Mouse (Mus musculus) neural tube, embryonic 12.5 days (tissue): Measurements from ENCODE around the gene Nrxn1. TPM values are rescaled to one million over a fixed set of nuclear protein-coding genes. Genes with fewer than 3 reads are reported as not detected.
A peak's percentile ranks its signal among the peaks of the same experiment; 100 is the strongest.

Experiments used
- ATAC-seq: fragments of 200-750 bp; cut with Nextera tagmentation; 2 replicates; pipeline ENCODE4 v1.8.0; 2017; ENCODE audit warnings: low read depth, mild to moderate bottlenecking, moderate TSS enrichment, moderate library complexity; ENCODE audit not compliant: low FRiP score
- H3K27ac ChIP-seq: fragments of 300-500 bp; sonication (generic); 2 replicates; pipeline ENCODE4 v1.5.1; 2016
- H3K27me3 ChIP-seq: fragments of 300-500 bp; sonication (generic); replicated peaks from 2 replicates; pipeline ENCODE4 v1.6.1; 2016; ENCODE audit warnings: mild to moderate bottlenecking
- H3K36me3 ChIP-seq: fragments of 300-500 bp; sonication (generic); 2 replicates; pipeline ENCODE4 v1.6.1; 2016; ENCODE audit warnings: mild to moderate bottlenecking
- H3K4me1 ChIP-seq: fragments of 300-500 bp; sonication (generic); 2 replicates; pipeline ENCODE4 v1.6.1; 2016
- H3K4me2 ChIP-seq: fragments of 300-500 bp; sonication (generic); replicated peaks from 2 replicates; pipeline ENCODE4 v1.6.1; 2016; ENCODE audit warnings: mild to moderate bottlenecking
- H3K4me3 ChIP-seq: fragments of 300-500 bp; sonication (generic); 2 replicates; pipeline ENCODE4 v1.5.1; 2016
- H3K9ac ChIP-seq: fragments of 300-500 bp; sonication (generic); 2 replicates; pipeline ENCODE4 v1.6.1; 2016; ENCODE audit warnings: mild to moderate bottlenecking
- H3K9me3 ChIP-seq: fragments of 300-500 bp; sonication (generic); 2 replicates; pipeline ENCODE4 v1.6.1; 2016; ENCODE audit warnings: mild to moderate bottlenecking
- WGBS: fragments of 180-500 bp; shearing (Covaris S2); methylation state at CpG from one replicate; pipeline ENCODE4 v1.1.7; 2016; 5-methylcytosine and 5-hydroxymethylcytosine counted together
- polyA plus RNA-seq: library from polyadenylated mRNA; unstranded; fragments of >200 nt; fragmentation: Nextera tagmentation; extraction: Ambion mirVana; gene quantifications from 2 replicates; pipeline ENCODE4 v1.2.1, GENCODE M21; 2016

Gene Nrxn1
- polyA plus RNA-seq, 1 experiment from 2014 or later: 62.1 TPM

DNA sequence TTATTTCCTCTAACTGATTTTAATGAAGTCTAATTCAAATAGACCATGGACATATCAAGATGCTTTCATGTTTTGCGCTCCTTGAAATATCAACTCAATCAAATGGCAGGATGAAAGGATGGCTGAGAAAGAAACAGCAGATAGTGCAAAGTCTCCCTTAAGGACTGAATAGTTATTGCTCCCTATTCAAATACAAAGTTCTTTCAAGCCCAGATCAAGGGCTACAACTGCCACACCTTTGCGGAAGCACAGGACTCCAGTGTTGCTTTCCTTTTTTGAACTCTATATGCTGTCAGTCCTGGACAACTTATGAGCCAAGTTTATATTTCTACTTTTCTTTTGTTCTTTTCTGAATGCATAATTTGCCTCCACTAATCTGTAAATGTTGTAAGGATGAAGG lies 157.9 kb downstream of the Nrxn1 start:
- ATAC-seq: no peak
- Histone ChIP-seq H3K9me3 (no peaks in the 10 kb centered on the region), H3K9ac (no peak overlapping the region), H3K27me3 (no peaks in the 10 kb centered on the region), H3K4me1 (no peaks in the 10 kb centered on the region), H3K27ac (no peak overlapping the region), H3K4me2 (no peak overlapping the region), H3K36me3 (no peaks in the 10 kb centered on the region), H3K4me3 (no peak overlapping the region)
- WGBS: 76% methylated on average over 2 of the region's 2 CpGs

DNA sequence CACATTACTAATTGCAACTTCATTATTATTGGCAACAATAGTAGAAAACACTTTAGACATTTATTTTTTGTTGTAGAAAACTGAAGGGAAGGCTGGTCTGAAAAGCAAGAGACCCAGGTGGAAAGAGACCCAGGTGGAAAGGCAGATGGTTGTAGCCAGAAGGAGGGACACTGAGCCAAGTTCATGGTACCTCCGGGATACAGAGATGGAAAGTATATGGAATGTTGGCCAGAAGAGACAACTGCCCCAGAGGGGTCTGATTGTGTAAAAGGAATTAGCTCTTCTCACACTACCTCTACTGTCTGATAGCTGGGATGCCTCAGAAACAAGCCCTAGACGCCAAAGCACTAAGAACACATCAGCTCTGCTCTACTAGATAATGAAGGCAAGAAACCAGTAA lies 179.6 kb downstream of the Nrxn1 start:
- Histone ChIP-seq H3K27me3 (no peaks in the 10 kb centered on the region), H3K9me3 (no peaks in the 10 kb centered on the region), H3K27ac (no peak overlapping the region), H3K4me2 (no peak overlapping the region), H3K9ac (no peak overlapping the region), H3K4me3 (no peak overlapping the region), H3K4me1 (no peaks in the 10 kb centered on the region), H3K36me3 (no peaks in the 10 kb centered on the region)
- 89% methylated on average over 2 of the region's 2 CpGs for WGBS
- ATAC-seq: no peak

DNA sequence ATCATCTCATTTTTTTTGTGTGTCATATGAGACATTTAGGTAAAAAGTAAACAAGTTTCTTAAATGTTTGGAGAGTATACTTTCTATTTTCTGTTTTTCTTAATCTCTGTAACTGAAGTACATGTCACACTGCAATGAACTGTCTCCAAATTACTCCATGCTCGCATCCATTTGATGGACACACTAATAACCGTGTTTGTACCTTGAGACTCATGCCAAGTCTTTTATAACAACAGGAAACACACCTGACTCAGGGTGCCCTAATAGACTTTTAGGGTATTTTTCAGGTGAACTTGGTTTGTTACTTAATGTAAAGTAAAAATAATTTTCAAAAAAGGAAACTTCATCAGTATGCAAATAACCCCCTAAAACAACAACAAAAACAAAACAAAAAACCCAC lies 180.1 kb downstream of the Nrxn1 start:
- Histone ChIP-seq H3K27me3 (no peaks in the 10 kb centered on the region), H3K27ac (no peak overlapping the region), H3K4me3 (no peak overlapping the region), H3K4me1 (no peaks in the 10 kb centered on the region), H3K36me3 (no peaks in the 10 kb centered on the region), H3K4me2 (no peak overlapping the region), H3K9me3 (no peaks in the 10 kb centered on the region), H3K9ac (no peak overlapping the region)
- WGBS: 91% methylated on average over 2 of the region's 2 CpGs
- no peak for ATAC-seq

DNA sequence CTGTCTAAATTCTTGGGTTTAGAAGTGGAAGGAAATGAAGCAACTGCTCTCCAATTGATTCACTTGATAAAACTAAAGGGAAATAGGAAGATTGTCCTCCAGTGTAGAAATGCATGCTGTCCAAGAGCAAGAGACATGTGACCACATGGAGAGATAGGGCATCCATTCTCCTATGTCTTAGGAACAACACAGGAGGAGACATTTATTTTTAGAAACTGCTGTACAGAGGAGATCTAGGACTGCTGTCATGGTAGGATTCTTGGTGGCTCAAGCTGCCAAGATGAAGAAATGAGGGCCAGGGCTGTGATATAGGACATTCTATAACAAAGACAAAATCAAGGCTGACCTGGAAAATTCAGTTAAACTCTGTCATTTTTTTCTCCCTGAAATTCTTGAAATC lies 180.5 kb downstream of the Nrxn1 start:
- Histone ChIP-seq H3K4me3 (no peak overlapping the region), H3K27me3 (no peaks in the 10 kb centered on the region), H3K36me3 (no peaks in the 10 kb centered on the region), H3K4me1 (no peaks in the 10 kb centered on the region), H3K9me3 (no peaks in the 10 kb centered on the region), H3K4me2 (no peak overlapping the region), H3K9ac (no peak overlapping the region), H3K27ac (no peak overlapping the region)
- ATAC-seq: no peak

DNA sequence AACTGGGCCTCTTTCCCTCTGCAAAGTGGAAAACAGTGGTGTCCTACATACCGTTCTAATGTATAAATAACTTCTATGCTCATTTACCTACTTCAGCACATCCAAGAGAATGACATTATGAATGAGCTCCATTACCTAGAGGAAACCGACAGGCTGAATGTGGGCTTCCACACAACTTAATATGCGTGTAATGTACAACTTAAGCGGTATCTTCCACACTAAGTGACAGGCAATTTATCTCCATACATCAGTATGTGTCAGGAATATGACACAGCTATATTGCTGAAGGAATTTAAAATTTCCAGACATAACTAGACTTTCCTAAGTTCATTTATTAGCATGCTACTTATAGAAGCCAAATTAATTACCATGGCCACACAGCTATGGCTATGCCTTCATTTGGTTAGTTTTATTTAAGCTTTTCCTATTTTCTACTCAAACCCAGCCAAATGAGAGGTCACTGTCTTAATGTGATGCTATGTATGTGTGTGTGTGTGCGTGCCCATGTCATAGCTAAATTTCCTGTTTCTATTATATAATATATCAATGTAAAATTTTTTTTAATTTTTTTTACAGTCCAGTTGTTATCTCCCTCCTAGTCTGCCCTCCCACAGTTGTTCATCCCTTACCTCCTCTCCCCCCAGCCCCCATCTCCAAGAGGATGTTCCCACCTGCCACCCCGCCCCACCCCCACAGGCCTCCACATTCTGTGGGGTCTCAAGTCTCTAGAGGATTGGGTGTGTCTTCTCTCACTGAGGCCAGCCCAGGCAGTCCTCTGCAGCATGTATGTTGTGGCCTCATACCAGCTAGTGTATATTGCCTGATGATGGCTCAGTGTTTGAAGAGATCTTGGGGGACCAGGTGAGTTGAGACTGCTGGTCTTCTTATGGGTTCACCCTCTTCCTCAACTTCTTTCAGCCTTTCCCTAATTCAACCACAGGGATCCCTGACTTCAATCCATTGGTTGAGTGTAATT lies 186.5 kb downstream of the Nrxn1 start:
- no peaks in the 10 kb centered on the region for H3K27me3 ChIP-seq
- no peak for ATAC-seq
- H3K9ac ChIP-seq: no peak overlapping the region

DNA sequence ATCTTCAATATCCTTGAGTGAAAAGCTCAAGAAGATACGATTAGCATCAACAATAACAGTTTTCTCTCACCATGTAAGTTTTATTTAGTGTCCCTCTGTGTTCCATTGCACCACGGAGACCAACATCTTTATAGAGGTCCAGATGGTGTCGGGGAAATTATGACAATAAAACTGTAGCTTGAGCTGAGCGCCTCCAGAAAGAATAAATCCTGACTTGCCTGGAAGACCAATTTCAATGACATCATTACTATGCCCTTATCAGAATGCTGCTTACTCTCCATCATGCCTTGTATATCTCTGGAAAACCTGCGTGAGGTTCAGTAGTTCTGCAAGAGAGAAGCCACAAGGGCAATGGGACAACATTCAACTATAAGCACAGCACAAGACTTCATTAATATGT lies 187.7 kb downstream of the Nrxn1 start:
- H3K4me2 ChIP-seq: no peak overlapping the region
- H3K9me3 ChIP-seq: no peaks in the 10 kb centered on the region
- no peaks in the 10 kb centered on the region for H3K36me3 ChIP-seq
- WGBS: 75% methylated on average over 5 of the region's 5 CpGs
- peak; percentile 55; the same call in 1 of the 2 replicates for ATAC-seq
- H3K9ac ChIP-seq: no peak overlapping the region
- no peak overlapping the region for H3K27ac ChIP-seq
- H3K27me3 ChIP-seq: no peaks in the 10 kb centered on the region
- H3K4me1 ChIP-seq: no peaks in the 10 kb centered on the region
- no peak overlapping the region for H3K4me3 ChIP-seq

More for the DNA sequence above, 186.5 kb downstream of the Nrxn1 start:
- Histone ChIP-seq H3K27ac (no peak overlapping the region), H3K4me1 (no peaks in the 10 kb centered on the region), H3K4me2 (no peak overlapping the region), H3K9me3 (no peaks in the 10 kb centered on the region), H3K4me3 (no peak overlapping the region), H3K36me3 (no peaks in the 10 kb centered on the region)
- WGBS: 78% methylated on average over 6 of the region's 6 CpGs

DNA sequence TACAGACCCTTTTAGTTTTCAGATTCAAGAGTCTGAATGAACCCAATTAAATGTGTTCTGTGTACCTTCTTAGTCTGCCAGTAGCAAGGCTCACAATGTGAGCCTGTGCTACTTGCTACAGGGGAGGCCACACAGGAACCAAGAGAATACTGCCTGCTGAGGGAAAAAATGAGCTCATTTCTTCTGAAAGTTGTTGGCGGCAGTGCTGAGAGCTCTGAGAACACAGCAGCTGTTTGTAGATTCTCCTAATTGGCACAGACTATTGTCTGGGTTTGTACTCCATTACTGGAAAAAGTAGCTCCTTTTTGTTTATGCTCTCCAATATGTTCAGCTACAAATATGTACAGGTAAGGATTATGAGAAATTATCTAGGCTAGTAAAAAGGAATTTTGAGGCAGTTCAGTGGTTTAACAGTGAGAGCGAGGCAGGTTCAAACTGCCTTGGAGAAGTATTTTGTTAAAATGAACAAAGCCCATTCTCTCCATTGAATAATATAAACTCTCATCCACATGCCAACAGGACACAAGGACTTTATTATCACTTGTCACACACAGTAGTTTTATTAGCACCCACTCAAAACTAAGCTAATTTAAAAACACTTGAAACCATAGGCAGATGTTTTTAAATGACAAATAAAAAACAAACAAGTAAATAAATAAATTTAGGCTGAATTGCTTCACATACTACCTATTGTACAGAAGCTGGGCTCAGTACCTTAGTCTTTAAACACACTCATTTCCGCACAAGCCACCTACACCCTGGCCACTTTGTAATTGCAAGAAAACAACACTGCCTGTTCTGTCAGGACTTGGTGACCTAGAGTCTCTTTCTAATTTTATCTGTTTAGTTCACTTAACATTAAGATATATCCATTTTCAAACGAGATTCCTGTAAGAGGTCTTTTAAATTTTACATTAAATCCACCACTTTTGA lies 200.3 kb downstream of the Nrxn1 start:
- ATAC-seq: peak; percentile 50; the same call in 1 of the 2 replicates
- H3K9me3 ChIP-seq: no peaks in the 10 kb centered on the region
- 59% methylated on average over 4 of the region's 4 CpGs for WGBS
- no peaks in the 10 kb centered on the region for H3K27me3 ChIP-seq
- no peak overlapping the region for H3K4me3 ChIP-seq
- H3K4me1 ChIP-seq: no peaks in the 10 kb centered on the region
- H3K36me3 ChIP-seq: no peaks in the 10 kb centered on the region
- H3K4me2 ChIP-seq: no peak overlapping the region
- no peak overlapping the region for H3K27ac ChIP-seq
- H3K9ac ChIP-seq: no peak overlapping the region

DNA sequence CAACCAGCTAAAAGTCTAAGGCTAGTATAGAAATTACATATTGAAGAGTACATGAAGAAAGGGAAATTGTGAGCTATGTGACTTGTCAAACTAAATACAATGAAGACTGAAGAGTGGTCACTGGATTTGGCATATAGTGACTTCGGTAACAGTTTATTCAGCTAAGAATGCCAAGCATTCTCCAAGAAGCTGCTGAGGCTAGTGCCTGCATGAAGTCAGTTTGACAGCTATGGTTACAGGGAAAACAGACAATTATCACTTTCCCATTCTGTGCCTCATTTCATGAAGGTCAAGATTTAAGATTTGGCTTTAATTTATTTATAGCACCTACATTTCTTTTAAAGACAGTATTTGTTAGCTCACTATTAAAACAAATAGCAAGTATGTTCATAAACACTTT lies 201.2 kb downstream of the Nrxn1 start:
- Histone ChIP-seq H3K4me1 (no peaks in the 10 kb centered on the region), H3K9ac (no peak overlapping the region), H3K27me3 (no peaks in the 10 kb centered on the region), H3K9me3 (no peaks in the 10 kb centered on the region), H3K4me3 (no peak overlapping the region), H3K4me2 (no peak overlapping the region), H3K36me3 (no peaks in the 10 kb centered on the region), H3K27ac (no peak overlapping the region)
- no peak for ATAC-seq
- 84% methylated on average over 1 of the region's 1 CpGs for WGBS

DNA sequence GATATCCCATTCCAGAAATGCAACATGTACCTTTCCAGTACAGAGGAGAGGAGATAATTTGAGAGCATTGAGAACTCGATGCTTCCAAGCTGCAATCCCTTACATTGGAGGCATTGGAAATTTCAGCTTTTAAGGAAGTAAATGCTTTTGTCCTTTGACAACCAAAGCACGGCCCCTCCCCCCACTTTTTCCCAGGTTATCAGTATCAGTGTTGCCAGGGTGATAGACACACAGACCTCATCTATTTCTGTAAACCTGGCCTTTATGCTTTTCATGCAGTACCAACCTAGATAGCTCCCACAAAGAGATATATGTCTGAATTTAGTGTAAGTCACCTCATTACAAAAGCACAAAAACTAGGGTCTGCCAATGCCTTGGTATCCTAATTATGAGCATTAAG lies 235.6 kb downstream of the Nrxn1 start:
- H3K4me1 ChIP-seq: peaks cover 5% of the 10 kb centered on the region; the same call in 1 of the 2 replicates
- no peak overlapping the region for H3K9ac ChIP-seq
- ATAC-seq: no peak
- no peak overlapping the region for H3K4me2 ChIP-seq
- no peak overlapping the region for H3K4me3 ChIP-seq
- no peaks in the 10 kb centered on the region for H3K9me3 ChIP-seq
- H3K27me3 ChIP-seq: no peaks in the 10 kb centered on the region
- WGBS: 45% methylated on average over 2 of the region's 2 CpGs
- no peak overlapping the region for H3K27ac ChIP-seq
- H3K36me3 ChIP-seq: no peaks in the 10 kb centered on the region

DNA sequence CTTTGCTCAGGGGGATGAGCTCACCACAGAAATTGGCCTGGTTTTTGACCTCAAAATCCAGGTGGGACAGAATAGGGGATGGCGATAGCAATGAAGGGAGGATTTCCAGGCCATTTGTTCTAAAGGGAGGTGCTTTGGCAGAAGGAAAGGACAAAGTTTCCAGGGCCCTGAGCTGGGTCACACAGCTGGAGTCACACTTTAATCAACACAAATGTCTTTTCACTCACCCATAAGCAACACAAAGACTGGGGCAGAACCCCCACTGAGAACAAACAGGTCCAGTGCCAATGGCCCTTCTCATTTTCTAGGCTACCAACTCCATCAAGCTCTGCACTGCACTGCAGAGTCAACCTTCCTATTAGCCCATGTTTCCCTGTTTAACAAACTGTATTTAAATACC lies 249.0 kb downstream of the Nrxn1 start:
- H3K4me2 ChIP-seq: no peak overlapping the region
- WGBS: 11% methylated on average over 1 of the region's 1 CpGs
- ATAC-seq: no peak

DNA sequence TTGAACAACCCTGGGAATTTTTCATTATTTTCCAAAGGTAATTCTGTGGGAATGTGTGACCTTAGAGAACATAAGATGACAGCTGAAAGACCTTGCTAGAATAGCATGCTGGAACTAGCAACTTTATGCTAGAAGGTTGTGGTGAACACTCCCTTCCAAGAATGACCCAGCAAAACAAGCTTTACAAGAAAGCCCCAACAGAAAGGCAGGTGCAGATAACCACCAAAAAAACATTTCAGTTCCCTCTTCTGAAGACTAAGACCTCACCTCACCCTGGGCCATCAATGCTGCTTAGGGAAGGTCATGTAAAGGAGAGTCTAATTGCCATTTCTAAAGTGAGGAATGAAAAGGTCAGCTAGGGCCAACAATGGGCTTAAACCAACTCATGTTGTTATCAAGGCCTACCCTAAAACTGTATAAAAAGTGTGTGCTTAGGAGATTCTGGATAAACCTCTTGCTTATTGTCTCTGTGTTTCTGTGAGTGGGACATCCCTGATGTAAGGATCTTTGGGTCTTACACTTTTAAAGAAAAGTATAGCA lies 249.7 kb downstream of the Nrxn1 start:
- Histone ChIP-seq H3K27me3 (no peaks in the 10 kb centered on the region), H3K9me3 (no peaks in the 10 kb centered on the region), H3K4me1 (no peaks in the 10 kb centered on the region), H3K4me3 (no peak overlapping the region), H3K27ac (no peak overlapping the region), H3K36me3 (no peaks in the 10 kb centered on the region), H3K9ac (no peak overlapping the region), H3K4me2 (no peak overlapping the region)
- no peak for ATAC-seq

More for the DNA sequence above, 249.0 kb downstream of the Nrxn1 start:
- Histone ChIP-seq H3K9ac (no peak overlapping the region), H3K27me3 (no peaks in the 10 kb centered on the region), H3K36me3 (no peaks in the 10 kb centered on the region), H3K4me3 (no peak overlapping the region), H3K27ac (no peak overlapping the region), H3K9me3 (no peaks in the 10 kb centered on the region), H3K4me1 (no peaks in the 10 kb centered on the region)

DNA sequence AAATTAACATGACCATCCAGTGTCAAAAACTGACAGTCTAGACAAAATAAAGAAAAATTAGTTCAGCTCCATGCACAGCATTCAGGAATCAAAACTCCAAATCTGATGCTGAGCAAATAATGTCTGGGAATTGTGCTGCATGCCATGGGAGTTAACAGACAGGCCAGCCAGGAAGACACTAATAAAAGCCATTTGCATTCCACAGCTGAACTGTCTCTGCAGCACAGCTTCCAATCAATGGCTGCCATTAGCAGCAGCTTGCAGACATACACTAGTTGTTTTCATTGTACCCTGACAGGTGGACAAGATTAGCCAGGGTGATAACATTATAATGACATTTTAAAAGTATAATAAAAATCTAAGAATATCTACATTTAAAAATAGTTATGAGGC lies 255.9 kb downstream of the Nrxn1 start:
- H3K27me3 ChIP-seq: no peaks in the 10 kb centered on the region
- H3K4me2 ChIP-seq: no peak overlapping the region
- H3K36me3 ChIP-seq: no peaks in the 10 kb centered on the region
- H3K4me3 ChIP-seq: no peak overlapping the region
- H3K9ac ChIP-seq: no peak overlapping the region
- H3K4me1 ChIP-seq: peaks cover 3% of the 10 kb centered on the region; the same call in 1 of the 2 replicates
- H3K27ac ChIP-seq: no peak overlapping the region
- no peaks in the 10 kb centered on the region for H3K9me3 ChIP-seq
- ATAC-seq: peak; percentile 80
